Mouse (Mus musculus): ENCODE results near the gene Cep112.

DNA sequence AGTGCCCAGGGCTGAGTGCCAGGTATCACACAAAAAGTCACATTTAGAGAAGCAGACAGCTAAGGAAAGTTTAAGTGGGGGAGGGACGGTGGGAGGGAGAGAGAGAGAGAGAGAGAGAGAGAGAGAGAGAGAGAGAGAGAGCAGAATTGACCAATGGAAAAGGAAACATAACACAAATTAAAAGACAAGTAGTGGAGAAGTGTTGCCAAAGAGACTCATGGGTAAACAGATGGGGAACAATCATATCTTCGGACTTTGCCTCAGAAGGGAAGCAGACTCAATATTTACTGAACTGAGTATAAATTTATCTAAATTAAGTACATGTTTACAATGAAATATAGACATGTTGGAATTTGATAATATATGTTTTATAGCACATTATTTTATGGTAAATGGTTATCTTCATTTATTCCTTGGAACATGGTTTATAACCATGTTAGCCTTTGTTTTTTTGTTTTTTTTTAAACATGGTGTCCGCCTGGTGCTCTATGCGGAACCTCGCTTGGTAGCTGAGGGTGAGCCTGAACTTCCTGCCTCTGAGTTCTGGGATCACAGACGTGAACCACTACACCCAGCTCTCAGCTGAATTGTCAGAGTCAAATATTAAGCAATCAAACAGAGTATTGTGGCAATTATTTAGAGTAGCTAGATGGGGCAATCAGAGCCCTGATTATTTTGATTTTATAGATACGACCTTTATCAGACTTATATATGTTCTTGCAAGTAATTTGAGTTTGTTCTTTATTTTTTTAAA lies 28.7 kb upstream of the Cep112 start:
- TF ChIP-seq GATA1 (IDR thresholded peaks at IDR 0.05; ENCODE audit: borderline replicate concordance, low read length) (no peak), FLI1 (IDR thresholded peaks at IDR 0.05; ENCODE audit: low read length) (no peak)

Measured in megakaryocyte, embryonic 14.5 days (primary cell).